Mouse (Mus musculus) ES-Bruce4 (cell line): Measurements from ENCODE around the gene Immp2l.

Experiments
- CTCF ChIP-seq: IDR thresholded peaks from one replicate; pipeline ENCODE4 v1.8.1; 2011; ENCODE audit warnings: low read depth, low read length
- EP300 ChIP-seq: IDR thresholded peaks from 2 replicates; pipeline ENCODE4 v1.6.1; 2011; ENCODE audit warnings: low read depth, low read length; ENCODE audit not compliant: insufficient read depth
- POLR2A ChIP-seq: IDR thresholded peaks from one replicate; pipeline ENCODE4 v1.8.1; 2011; ENCODE audit warnings: low read length; ENCODE audit not compliant: insufficient read depth

- TF ChIP-seq CTCF, result no peak
- TF ChIP-seq POLR2A, result no peak
- TF ChIP-seq EP300, result no peak
Measured at GRCm38 (mm10) chr12:41593401-41593800, 569.5 kb downstream of the Immp2l start.
